Mouse (Mus musculus): ENCODE data around the gene 2310046K23Rik. TPM values are rescaled to one million over a fixed set of nuclear protein-coding genes. Genes with fewer than 3 reads are reported as not detected.

Gene 2310046K23Rik
- polyA plus RNA-seq, 2 experiments = not detected

DNA sequence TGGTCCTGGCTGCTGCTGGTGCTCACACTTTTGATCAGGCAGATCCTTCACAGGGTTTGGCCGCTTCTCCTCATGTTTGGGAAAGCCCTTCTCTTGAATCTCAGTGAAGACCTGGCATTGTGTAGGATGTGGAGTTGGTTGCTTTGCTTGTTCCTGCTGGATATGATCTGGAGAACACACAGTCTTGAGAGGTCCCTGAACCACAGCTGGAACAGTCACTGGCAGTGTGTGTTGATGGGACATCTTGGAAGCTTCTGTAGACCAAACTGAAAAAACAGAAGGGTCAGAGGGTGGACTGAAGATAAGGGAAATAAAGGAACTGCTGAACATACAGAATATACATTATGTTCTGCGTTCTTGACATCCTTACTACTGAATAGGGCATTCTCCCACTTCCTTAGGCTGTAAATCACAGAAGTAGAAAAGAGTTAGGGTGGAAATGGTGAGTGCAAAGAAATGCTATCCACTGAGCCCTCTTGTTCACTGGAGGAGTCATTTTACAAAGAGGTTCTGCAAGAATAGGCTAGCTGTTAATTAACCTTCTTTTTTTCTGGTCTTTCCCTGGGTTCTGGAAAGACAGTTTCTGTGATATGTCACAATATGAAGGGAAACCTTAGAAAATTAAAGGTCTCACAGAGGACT, 38.3 kb upstream of the 2310046K23Rik start:
- no peak for ATAC-seq (ENCODE audit: insufficient read depth)
- no peak for DNase-seq (ENCODE audit: low read depth in 3 of 3, low spot score in 3 of 3)
- Histone ChIP-seq H3K4me2 (ENCODE audit: low read depth) (no peak overlapping the region), H3K9me3 (ENCODE audit: control insufficient read depth, low read length) (no peaks in the 10 kb centered on the region), H3K9ac (replicated peaks) (no peak overlapping the region), H3K27ac (no peak overlapping the region), H3K36me3 (replicated peaks; ENCODE audit: control insufficient read depth, insufficient read depth, low read depth) (no peaks in the 10 kb centered on the region), H3K4me1 (replicated peaks; ENCODE audit: control insufficient read depth in 2 of 2, insufficient read depth in 2 of 2, low read length in 1 of 2) (no peaks in the 10 kb centered on the region), H3K27me3 (ENCODE audit: control insufficient read depth, insufficient read depth, low read length) (no peaks in the 10 kb centered on the region), H3K4me3 (ENCODE audit: insufficient read depth in 1 of 2, low read depth in 2 of 2, low read length in 2 of 2) (no peak overlapping the region)
- 22% methylated on average over 2 of the region's 2 CpGs for WGBS (ENCODE audit: insufficient replicate concordance)
- no peak for TF ChIP-seq CTCF (IDR thresholded peaks at IDR 0.05; ENCODE audit: low read depth)
- no peak for TF ChIP-seq EP300 (IDR thresholded peaks at IDR 0.05; ENCODE audit: low read depth)

- no peak for DNase-seq (ENCODE audit: low read depth in 3 of 3, low spot score in 3 of 3)
- TF ChIP-seq CTCF (IDR thresholded peaks at IDR 0.05; ENCODE audit: low read depth) (no peak), EP300 (IDR thresholded peaks at IDR 0.05; ENCODE audit: low read depth) (no peak)
- Histone ChIP-seq H3K9me3 (ENCODE audit: control insufficient read depth, low read length) (no peaks in the 10 kb centered on the region), H3K36me3 (replicated peaks; ENCODE audit: control insufficient read depth, insufficient read depth, low read depth) (no peaks in the 10 kb centered on the region), H3K4me1 (replicated peaks; ENCODE audit: control insufficient read depth in 2 of 2, insufficient read depth in 2 of 2, low read length in 1 of 2) (no peaks in the 10 kb centered on the region), H3K27me3 (ENCODE audit: control insufficient read depth, insufficient read depth, low read length) (no peaks in the 10 kb centered on the region), H3K4me3 (ENCODE audit: insufficient read depth in 1 of 2, low read depth in 2 of 2, low read length in 2 of 2) (no peak overlapping the region), H3K27ac (no peak overlapping the region), H3K9ac (replicated peaks) (no peak overlapping the region), H3K4me2 (ENCODE audit: low read depth) (no peak overlapping the region)
- 77% methylated on average over 2 of the region's 2 CpGs for WGBS (ENCODE audit: insufficient replicate concordance)
- ATAC-seq (ENCODE audit: insufficient read depth) = no peak
Observed at GRCm38 (mm10) chr3:92568752-92569151, 34.4 kb upstream of the 2310046K23Rik start.

- Histone ChIP-seq H3K4me1 (replicated peaks; ENCODE audit: control insufficient read depth in 2 of 2, insufficient read depth in 2 of 2, low read length in 1 of 2) (no peaks in the 10 kb centered on the region), H3K27ac (no peak overlapping the region), H3K27me3 (ENCODE audit: control insufficient read depth, insufficient read depth, low read length) (no peaks in the 10 kb centered on the region), H3K9ac (replicated peaks) (no peak overlapping the region), H3K4me2 (ENCODE audit: low read depth) (no peak overlapping the region), H3K9me3 (ENCODE audit: control insufficient read depth, low read length) (no peaks in the 10 kb centered on the region), H3K36me3 (replicated peaks; ENCODE audit: control insufficient read depth, insufficient read depth, low read depth) (no peaks in the 10 kb centered on the region), H3K4me3 (ENCODE audit: insufficient read depth in 1 of 2, low read depth in 2 of 2, low read length in 2 of 2) (no peak overlapping the region)
- DNase-seq (ENCODE audit: low read depth in 3 of 3, low spot score in 3 of 3) = no peak
- TF ChIP-seq EP300 (IDR thresholded peaks at IDR 0.05; ENCODE audit: low read depth) (no peak), CTCF (IDR thresholded peaks at IDR 0.05; ENCODE audit: low read depth) (no peak)
- no peak for ATAC-seq (ENCODE audit: insufficient read depth)
Observed at GRCm38 (mm10) chr3:92565418-92565817, 31.1 kb upstream of the 2310046K23Rik start.

GRCm38 (mm10) chr3:92512325-92512724, 22.0 kb downstream of the 2310046K23Rik start:
- no peak for ATAC-seq (ENCODE audit: insufficient read depth)
- no peak for DNase-seq (ENCODE audit: low read depth in 3 of 3, low spot score in 3 of 3)
- Histone ChIP-seq H3K9ac (replicated peaks) (no peak overlapping the region), H3K27ac (no peak overlapping the region), H3K27me3 (ENCODE audit: control insufficient read depth, insufficient read depth, low read length) (no peaks in the 10 kb centered on the region), H3K9me3 (ENCODE audit: control insufficient read depth, low read length) (no peaks in the 10 kb centered on the region), H3K4me1 (replicated peaks; ENCODE audit: control insufficient read depth in 2 of 2, insufficient read depth in 2 of 2, low read length in 1 of 2) (no peaks in the 10 kb centered on the region), H3K4me2 (ENCODE audit: low read depth) (no peak overlapping the region), H3K4me3 (ENCODE audit: insufficient read depth in 1 of 2, low read depth in 2 of 2, low read length in 2 of 2) (no peak overlapping the region), H3K36me3 (replicated peaks; ENCODE audit: control insufficient read depth, insufficient read depth, low read depth) (no peaks in the 10 kb centered on the region)
- TF ChIP-seq EP300 (IDR thresholded peaks at IDR 0.05; ENCODE audit: low read depth) (no peak), CTCF (IDR thresholded peaks at IDR 0.05; ENCODE audit: low read depth) (no peak)

DNA sequence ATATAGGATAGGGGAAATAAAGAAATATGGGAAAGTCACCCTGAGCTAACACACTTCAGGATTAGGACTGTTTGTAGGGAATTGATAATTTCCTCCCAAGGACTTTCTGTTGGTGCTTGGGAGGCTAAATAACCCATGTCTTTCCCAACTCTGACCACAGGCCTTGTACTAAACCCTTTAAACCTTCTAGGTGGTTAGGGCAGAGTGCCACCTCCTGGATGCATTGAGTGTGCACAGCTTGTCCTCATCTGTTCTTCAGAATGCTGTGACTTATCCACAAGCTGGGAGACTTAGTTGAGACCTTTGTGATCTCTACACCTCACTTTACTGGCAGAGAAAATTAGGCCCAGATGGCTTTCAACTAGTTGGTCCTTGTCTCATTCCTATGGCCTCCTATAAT, 23.5 kb downstream of the 2310046K23Rik start:
- Histone ChIP-seq H3K9ac (replicated peaks) (no peak overlapping the region), H3K4me2 (ENCODE audit: low read depth) (no peak overlapping the region), H3K4me3 (ENCODE audit: insufficient read depth in 1 of 2, low read depth in 2 of 2, low read length in 2 of 2) (no peak overlapping the region), H3K27ac (no peak overlapping the region), H3K27me3 (ENCODE audit: control insufficient read depth, insufficient read depth, low read length) (no peaks in the 10 kb centered on the region), H3K4me1 (replicated peaks; ENCODE audit: control insufficient read depth in 2 of 2, insufficient read depth in 2 of 2, low read length in 1 of 2) (no peaks in the 10 kb centered on the region), H3K9me3 (ENCODE audit: control insufficient read depth, low read length) (no peaks in the 10 kb centered on the region), H3K36me3 (replicated peaks; ENCODE audit: control insufficient read depth, insufficient read depth, low read depth) (no peaks in the 10 kb centered on the region)
- TF ChIP-seq CTCF (IDR thresholded peaks at IDR 0.05; ENCODE audit: low read depth) = peak; percentile 39; the same call in 1 of the 2 replicates
- TF ChIP-seq EP300 (IDR thresholded peaks at IDR 0.05; ENCODE audit: low read depth) = no peak
- no peak for ATAC-seq (ENCODE audit: insufficient read depth)
- no peak for DNase-seq (ENCODE audit: low read depth in 3 of 3, low spot score in 3 of 3)

Data from liver, embryonic 14.5 days (tissue).